Mouse (Mus musculus) NIH3T3 (cell line): ENCODE data around the gene Adamts6.
A peak's percentile ranks its signal among the peaks of the same experiment; 100 is the strongest.

ENCODE experiments used
- DNase-seq: peaks from one replicate; pipeline ENCODE4 v3.0.0-alpha.2; 2012; ENCODE audit warnings: low read depth

Gene Adamts6

DNA sequence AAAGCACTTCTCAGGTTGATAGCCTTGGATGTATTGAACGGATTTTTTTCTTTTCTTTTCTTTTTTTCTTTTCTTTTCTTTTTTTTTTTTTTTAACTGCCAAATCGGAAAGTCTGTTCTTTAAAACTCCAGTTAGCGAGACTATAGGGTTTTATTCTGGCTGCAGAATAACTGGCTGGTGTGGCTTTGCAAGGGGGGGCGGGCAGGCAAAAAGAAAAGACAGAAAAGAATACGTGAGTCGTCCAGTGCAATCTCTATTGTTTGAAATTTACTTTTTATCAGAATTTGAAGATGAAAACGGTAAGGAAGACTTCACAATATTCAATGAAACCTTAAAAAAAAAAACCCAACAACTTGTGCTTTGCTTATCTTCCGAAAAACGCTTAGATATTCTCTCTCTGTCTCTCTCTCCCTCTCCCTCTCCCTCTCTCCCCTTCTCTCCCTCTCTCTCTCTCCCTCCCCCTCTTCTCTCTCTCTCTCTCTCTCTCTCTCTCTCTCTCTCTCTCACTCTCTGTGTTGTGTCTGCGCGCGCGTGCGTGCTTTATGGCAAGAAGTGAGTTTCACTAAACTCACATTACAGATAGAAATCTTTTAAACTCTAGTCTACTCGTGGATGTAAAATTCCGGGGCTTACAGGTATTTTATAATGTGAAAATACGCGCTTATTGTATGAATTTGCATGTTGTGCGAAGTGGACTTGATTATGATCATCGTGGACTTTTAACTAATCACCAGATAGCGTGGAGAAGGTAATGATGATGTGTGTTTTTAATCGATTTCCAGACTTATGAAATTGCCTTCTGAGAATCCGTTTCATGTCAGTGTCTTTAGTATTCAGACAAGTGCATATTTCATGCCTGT, at the start of gene Adamts6:
Adamts6 (plus strand) TSS at position 470 of the 860 bp plus-strand sequence.
- peak; percentile 55 for DNase-seq

DNA sequence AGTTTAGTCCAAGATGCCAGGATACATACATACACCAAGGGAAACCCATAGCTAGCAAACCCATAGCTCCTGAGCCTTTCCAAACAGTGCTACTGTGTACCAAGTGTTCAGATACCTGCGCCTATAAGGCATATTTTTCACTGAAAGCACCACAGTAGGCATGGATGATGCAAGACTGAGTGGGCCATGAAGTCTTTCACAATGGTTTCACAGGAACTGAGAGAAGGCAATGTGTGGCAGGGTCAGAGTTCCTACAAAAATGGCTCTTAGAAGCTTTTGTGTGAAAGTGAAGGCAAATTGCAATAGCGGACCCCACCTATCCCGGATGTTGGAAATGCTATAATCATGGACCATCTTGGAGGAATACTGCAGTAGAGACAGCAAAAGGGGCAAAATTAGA, 28.6 kb upstream of the Adamts6 start:
- DNase-seq: no peak

DNA sequence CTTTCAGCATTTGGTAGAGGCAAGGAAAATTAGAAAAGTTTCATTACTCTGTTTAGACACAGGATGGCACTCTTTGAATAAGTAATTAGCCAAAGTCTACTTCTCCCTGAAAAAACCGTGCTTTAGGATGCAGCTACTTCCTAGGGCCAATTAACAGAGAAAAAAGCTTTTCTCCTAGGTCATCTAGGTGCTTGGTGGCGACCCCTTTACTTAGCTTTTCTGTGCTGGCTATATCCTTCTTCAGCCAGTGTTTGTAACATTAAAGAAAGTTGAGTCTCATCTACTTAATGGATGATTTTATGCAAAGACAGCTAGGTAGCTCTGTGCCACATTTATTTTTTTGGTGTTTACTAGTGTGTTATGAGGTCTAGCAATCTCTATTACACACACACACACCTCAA, 2.6 kb upstream of the Adamts6 start:
- peak; percentile 66 for DNase-seq

DNA sequence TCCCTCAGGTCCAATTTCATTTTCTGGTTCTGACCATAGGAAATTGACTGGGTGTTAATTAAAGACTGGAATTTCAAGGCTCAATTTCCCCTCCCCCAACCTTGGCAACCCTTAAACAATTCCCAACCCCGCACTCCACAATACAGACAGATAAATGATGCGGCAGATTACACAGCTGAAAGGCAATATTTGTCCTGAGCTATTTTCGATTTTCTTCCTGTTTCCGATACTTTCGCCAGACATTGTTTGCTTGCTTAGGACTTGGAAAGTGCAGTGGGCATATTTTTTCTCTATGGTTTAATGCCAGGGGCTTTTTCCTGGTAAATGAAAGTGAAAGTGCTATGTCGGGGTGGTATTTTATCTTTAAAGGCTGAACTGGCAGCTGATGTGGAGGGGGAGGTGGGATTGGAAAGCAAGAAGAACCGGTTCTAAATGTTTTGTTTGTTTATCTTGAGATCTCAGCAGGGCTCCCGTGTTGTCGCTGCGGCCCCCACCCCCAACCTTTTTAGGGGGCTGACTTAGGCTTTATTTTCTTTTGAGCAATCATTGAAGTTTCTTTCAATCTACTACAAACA, 1.8 kb upstream of the Adamts6 start:
- DNase-seq: peak; percentile 45

DNA sequence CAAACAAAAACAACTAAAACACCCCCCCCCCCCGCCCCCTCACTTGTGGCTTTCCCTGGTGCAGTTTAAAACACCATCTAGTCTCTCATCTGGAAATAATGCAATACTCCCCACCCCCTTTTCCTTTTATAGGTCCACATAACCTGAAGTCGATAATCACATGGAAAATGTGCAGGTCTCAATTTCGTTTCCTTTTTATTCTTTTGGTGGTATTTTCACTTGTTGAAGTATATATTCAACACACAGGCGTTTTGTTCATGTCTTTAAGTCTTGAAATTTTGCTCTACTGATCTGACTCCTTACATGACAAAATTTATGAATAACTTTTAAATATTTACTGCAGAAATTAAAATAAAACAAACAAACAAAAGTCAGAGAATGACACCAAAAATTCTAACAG, 1.3 kb upstream of the Adamts6 start:
- DNase-seq: peak; percentile 31

- DNase-seq: peak; percentile 96
Measured at GRCm38 (mm10) chr13:104286897-104287309, 732 bp upstream of the Adamts6 start.

GRCm38 (mm10) chr13:104288226-104288859, 708 bp downstream of the Adamts6 start:
- DNase-seq: peak; percentile 85

DNA sequence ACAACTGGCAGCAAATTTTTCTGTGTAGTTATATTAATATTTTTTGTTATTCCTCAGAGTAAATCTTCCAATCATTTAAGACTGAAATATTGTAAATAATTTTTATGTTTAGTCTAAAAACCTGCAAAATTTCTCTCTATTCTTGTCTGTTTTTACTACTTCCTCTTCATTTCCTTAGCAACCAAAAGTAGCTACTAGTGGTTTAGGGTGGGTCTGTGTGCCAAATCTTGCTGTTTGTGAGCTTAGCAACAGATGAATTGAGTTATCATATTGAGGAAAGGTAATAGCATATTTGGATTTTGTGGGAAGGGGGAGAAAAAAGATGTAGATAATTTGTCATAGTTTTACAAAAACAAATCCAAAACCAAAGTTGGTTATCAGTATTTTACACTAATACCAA, 1.5 kb downstream of the Adamts6 start:
- DNase-seq: no peak

GRCm38 (mm10) chr13:104295472-104295871, 7.8 kb downstream of the Adamts6 start:
- DNase-seq: peak; percentile 15

GRCm38 (mm10) chr13:104329336-104329735, 41.7 kb downstream of the Adamts6 start:
- DNase-seq: no peak

GRCm38 (mm10) chr13:104329742-104330141, 42.1 kb downstream of the Adamts6 start:
- no peak for DNase-seq

DNA sequence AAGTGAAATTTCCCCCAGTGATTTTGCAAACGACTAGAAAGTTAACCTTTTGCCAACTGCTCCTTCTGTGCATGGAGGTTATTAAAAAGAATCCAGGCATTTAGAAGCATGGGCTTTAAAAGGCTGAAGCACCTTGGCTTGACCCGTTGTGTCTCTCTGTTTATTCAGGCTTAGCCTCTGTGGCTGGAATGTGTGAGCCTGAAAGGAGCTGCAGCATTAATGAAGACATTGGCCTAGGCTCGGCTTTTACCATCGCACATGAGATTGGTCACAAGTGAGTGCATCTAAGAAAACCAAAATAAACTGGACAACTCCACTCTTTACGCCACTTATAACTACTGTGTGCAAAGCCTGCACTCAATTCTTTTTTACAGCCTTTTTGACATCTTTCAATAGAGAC, 65.0 kb downstream of the Adamts6 start:
- no peak for DNase-seq

DNA sequence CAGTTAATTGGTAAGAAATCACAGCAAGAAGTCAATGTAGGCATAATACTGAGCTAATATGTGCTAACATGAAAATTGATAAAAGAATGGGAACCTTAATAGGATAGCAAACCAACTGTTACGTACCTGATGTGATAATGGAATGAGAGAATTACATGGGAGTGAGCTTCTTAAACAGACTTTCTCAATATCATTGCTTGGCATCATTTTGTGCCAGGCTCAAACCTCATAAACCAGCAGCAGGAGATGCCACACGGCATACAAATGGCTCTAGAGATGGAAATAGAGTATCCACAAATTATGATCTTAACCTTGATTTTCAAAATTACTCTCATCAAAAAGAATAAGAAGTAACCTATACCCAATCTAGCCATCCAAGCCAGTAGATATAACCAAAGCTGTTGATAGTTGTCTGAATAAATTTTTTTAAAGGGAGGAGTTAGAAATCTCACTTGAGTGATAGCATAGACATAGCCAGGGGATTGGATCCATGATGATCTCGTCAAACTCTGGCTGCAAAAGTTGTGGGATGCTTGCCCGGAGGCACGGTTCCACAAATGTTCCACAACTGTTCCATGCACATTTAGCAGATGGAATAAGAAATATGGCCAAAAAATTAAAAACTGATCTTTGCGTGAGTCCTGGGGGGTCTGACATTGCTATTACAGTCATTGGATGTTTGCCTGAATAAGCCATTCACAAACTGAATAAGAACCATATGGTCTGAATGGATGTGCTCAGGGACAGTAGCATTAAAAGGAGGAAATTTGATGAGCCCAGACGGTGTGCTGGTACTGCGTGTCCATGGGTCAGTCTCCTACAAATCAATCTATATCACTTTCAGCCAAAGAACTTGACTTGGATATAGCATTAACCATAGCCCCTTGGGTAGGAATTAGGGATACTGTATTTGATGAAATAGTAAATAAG, 106.1 kb downstream of the Adamts6 start:
- peak; percentile 38 for DNase-seq

GRCm38 (mm10) chr13:104397814-104398213, 110.2 kb downstream of the Adamts6 start:
- peak; percentile 20 for DNase-seq

- DNase-seq: no peak
Measured at GRCm38 (mm10) chr13:104432734-104433133, 145.1 kb downstream of the Adamts6 start.

DNA sequence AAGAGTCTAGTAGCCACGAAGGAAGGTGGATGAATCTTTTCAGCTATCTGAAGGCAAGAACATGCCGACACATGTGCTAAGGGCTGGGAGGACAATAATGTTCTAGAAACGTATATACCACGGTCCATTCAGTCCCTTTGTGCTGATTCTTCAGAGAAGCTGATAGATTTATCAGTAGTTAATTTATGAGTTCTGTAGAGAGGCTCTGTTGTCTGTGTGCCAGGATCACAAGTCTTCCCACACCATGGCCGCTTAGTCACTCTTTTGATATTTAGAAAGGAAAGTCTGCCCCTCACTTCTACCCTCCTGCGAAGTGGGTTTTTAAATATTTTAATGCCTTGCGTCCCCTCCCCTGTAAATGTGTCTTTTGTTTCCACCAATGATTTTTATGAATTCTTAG, 154.9 kb downstream of the Adamts6 start:
- peak; percentile 8 for DNase-seq

- DNase-seq: no peak
Measured at GRCm38 (mm10) chr13:104445437-104445836, 157.8 kb downstream of the Adamts6 start.

- no peak for DNase-seq
Measured at GRCm38 (mm10) chr13:104446974-104447373, 159.3 kb downstream of the Adamts6 start.

DNA sequence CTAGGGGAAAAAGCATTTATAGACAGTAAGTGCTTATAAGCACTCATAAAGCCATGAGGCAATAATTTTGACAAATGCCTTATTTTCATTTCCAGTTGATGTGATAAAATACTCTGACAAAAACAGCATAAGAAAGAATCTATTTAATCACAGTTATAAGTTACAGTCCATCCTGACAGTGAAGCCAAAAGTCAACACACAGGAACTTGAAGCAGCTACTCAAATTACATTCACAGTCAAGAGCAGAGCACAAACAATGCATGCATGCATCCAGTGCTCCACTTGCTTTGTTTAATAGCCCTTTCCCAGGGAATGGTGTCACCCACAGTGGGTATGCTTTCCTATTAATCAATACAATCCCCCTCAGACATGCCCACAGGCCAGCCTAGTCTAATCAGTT, 159.8 kb downstream of the Adamts6 start:
- DNase-seq: peak; percentile 40

DNA sequence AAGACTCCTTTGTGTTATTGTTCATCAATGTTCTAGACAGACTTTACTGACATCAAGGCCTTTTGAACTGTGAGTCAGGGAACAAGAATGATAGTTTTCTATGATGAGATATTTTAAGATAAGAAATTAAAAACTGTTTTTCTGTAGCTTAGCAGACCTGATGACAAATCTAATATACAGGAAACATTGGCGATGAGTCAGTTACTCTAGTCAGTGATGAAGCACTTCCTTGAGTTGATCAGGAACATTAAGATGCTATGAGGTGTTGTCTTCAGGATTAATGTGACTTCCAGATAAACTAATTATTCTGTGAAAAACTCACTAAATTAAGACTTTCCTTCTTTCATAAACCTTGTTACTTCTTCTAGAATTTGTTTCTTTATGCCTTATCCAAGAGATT, 160.7 kb downstream of the Adamts6 start:
- no peak for DNase-seq

DNA sequence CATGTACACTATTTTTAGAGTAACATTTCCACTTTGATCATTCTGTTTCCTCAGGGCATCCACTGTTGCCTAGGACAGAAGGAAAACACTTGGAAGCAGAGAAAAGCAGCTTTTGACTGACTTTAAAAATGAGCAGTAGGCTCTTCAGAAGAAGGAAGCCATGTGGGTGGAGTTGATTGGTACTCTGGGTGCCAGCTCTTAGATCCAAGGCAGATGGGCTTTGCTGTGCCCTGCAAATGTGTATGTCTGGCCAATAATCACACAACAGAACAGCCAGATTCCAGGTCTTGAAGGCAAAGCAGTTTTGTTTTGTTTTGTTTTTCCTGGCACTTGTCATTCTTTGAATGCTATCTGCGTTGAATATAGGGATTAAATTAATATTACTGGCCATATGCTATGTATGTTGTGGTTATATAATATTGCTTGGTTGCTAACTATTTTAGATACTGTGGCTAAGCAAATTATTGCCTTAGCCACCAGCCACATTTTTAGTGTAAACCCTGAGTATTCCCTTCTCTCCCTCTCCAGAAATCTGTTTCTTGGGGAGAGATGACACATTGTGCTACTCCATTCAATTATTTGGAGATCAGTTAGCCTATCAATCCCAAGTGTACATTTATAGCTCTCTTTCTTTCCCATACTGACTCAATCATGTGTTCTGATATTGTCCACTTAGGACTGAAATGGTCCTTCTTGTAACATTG, 165.8 kb downstream of the Adamts6 start:
- no peak for DNase-seq
